Mouse (Mus musculus) forebrain, embryonic 12.5 days (tissue): ENCODE results near the gene Lrp5. TPM values are rescaled to one million over a fixed set of nuclear protein-coding genes. Genes with fewer than 3 reads are reported as not detected.
A peak's percentile ranks its signal among the peaks of the same experiment; 100 is the strongest.

Experiments used
- ATAC-seq: fragments of 200-750 bp; cut with Nextera tagmentation; 2 replicates; pipeline ENCODE4 v1.8.0; 2017; ENCODE audit warnings: moderate TSS enrichment; ENCODE audit not compliant: low FRiP score
- H3K27ac ChIP-seq: fragments of 300-500 bp; sonication (generic); 2 replicates; pipeline ENCODE4 v1.5.1; 2016; ENCODE audit warnings: mild to moderate bottlenecking
- H3K27me3 ChIP-seq: fragments of 300-500 bp; sonication (generic); 2 replicates; pipeline ENCODE4 v1.6.1; 2016; ENCODE audit warnings: mild to moderate bottlenecking
- H3K36me3 ChIP-seq: fragments of 300-500 bp; sonication (generic); replicated peaks from 2 replicates; pipeline ENCODE4 v1.6.1; 2016; ENCODE audit warnings: mild to moderate bottlenecking
- H3K4me1 ChIP-seq: fragments of 300-500 bp; sonication (generic); 2 replicates; pipeline ENCODE4 v1.6.1; 2016
- H3K4me2 ChIP-seq: fragments of 300-500 bp; sonication (generic); 2 replicates; pipeline ENCODE4 v1.6.1; 2016; ENCODE audit warnings: mild to moderate bottlenecking, moderate library complexity
- H3K4me3 ChIP-seq: fragments of 300-500 bp; sonication (generic); replicated peaks from 2 replicates; pipeline ENCODE4 v1.5.1; 2016; ENCODE audit warnings: mild to moderate bottlenecking
- H3K9ac ChIP-seq: fragments of 300-500 bp; sonication (generic); 2 replicates; pipeline ENCODE4 v1.6.1; 2016; ENCODE audit warnings: mild to moderate bottlenecking
- H3K9me3 ChIP-seq: fragments of 300-500 bp; sonication (generic); 2 replicates; pipeline ENCODE4 v1.6.1; 2016
- WGBS: fragments of 180-500 bp; shearing (Covaris S2); methylation state at CpG from one replicate; pipeline ENCODE4 v1.1.7; 2016; 5-methylcytosine and 5-hydroxymethylcytosine counted together
- polyA plus RNA-seq: library from polyadenylated mRNA; unstranded; fragments of >200 nt; fragmentation: Nextera tagmentation; extraction: Ambion mirVana; gene quantifications from 2 replicates; pipeline ENCODE4 v1.2.1, GENCODE M21; 2016

Gene Lrp5
- polyA plus RNA-seq, 1 experiment from 2014 or later = 3.2 TPM

DNA sequence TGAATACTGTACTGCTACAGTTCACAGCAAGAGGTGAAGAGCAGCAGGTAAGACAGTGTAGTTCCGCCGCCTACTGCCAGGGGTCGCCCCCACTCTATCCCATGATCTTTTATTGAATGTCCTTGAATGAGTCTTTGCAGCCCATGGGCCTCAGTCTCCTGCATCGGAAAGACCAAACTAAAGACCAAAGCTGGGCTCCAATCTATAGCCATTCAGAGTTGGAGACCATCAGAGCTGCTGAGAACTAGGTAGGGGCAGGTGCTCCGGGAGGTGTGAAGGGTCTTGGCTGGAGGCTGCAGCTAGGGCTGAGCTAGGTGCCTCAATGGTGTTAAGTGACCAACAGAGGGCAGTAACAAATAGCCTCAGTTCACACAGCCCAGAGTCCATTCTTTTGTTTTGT is 62.5 kb downstream of the Lrp5 start:
- H3K4me2 ChIP-seq = no peak overlapping the region
- H3K4me3 ChIP-seq = no peak overlapping the region
- peaks cover 65% of the 10 kb centered on the region for H3K36me3 ChIP-seq
- H3K9me3 ChIP-seq = no peaks in the 10 kb centered on the region
- no peaks in the 10 kb centered on the region for H3K4me1 ChIP-seq
- WGBS = 74% methylated on average over 5 of the region's 5 CpGs
- ATAC-seq = 0 out of 2 replicates have a peak, but pooled peaks have one; percentile 30
- H3K27me3 ChIP-seq = no peaks in the 10 kb centered on the region
- H3K9ac ChIP-seq = no peak overlapping the region
- H3K27ac ChIP-seq = no peak overlapping the region

DNA sequence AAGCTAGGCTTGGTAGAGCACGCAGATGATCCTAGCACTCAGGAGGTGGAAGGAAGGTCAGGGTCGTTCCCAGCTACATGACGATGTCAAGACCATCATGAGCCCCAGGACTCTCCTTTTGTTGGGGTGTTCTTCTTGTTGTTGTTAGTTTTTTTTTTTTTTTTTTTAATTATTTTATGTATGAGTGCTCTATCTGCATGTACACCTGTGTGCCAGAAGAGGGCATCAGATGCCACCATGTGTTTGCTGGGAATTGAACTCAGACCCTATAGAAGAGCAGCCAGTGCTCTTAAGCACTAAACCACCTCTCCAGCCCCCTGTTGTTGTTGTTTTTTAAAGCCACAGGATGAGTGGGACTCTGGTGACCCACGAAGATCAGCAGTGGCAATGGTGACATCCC is 63.1 kb downstream of the Lrp5 start:
- no peak overlapping the region for H3K27ac ChIP-seq
- H3K4me1 ChIP-seq = no peaks in the 10 kb centered on the region
- H3K4me2 ChIP-seq = no peak overlapping the region
- no peak overlapping the region for H3K4me3 ChIP-seq
- no peaks in the 10 kb centered on the region for H3K27me3 ChIP-seq
- H3K9ac ChIP-seq = no peak overlapping the region
- H3K36me3 ChIP-seq = peaks cover 64% of the 10 kb centered on the region
- no peak for ATAC-seq
- 92% methylated on average over 4 of the region's 4 CpGs for WGBS
- H3K9me3 ChIP-seq = no peaks in the 10 kb centered on the region

DNA sequence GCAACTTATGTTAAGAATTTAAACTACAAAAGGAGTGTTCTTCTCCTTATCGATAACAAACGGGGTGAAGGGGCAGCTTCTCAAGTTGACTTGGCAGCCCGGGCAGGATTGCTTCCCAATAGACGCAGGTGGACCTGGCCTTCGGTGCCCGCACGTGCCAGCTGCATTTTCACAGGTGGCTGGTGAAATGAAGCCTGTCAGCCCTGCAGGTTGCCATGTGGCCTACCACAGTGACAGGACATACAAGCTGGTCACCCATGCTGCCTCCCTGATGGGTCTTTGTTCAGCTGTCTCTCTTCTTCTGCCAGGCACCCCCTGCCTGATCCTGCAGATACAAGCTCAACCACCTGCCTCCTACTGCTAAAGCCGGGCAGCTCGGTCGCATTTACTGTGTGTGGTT is 65.5 kb downstream of the Lrp5 start:
- WGBS = 97% methylated on average over 10 of the region's 10 CpGs
- H3K36me3 ChIP-seq = peaks cover 50% of the 10 kb centered on the region

DNA sequence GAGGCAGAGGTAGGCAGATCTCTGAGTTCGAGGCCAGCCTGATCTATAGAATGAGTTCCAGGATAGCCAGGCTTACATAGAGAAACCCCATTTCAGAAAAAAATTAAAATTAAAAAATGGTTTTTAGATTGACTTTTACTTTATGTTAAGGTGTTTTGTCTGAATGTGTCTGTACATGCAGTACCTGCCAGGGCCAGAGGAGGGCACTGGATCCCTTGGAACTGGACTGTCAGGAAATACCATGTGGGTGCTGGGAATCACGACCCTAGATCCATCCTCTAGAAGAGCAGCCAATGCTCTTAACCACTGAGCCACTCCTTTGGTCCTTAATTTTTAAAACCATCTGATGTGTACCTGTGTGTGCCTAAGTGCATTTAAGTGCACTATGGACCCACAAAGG is 67.0 kb downstream of the Lrp5 start:
- Histone ChIP-seq H3K4me1 (no peaks in the 10 kb centered on the region), H3K36me3 (peaks cover 63% of the 10 kb centered on the region), H3K4me3 (no peak overlapping the region), H3K27ac (no peak overlapping the region), H3K4me2 (no peak overlapping the region), H3K9ac (no peak overlapping the region), H3K27me3 (no peaks in the 10 kb centered on the region), H3K9me3 (no peaks in the 10 kb centered on the region)
- 85% methylated on average over 2 of the region's 2 CpGs for WGBS
- no peak for ATAC-seq

More for the DNA sequence above, 65.5 kb downstream of the Lrp5 start:
- H3K4me3 ChIP-seq = no peak overlapping the region
- no peaks in the 10 kb centered on the region for H3K9me3 ChIP-seq
- no peaks in the 10 kb centered on the region for H3K4me1 ChIP-seq
- H3K4me2 ChIP-seq = no peak overlapping the region
- H3K9ac ChIP-seq = no peak overlapping the region
- H3K27me3 ChIP-seq = no peaks in the 10 kb centered on the region
- no peak for ATAC-seq
- no peak overlapping the region for H3K27ac ChIP-seq

DNA sequence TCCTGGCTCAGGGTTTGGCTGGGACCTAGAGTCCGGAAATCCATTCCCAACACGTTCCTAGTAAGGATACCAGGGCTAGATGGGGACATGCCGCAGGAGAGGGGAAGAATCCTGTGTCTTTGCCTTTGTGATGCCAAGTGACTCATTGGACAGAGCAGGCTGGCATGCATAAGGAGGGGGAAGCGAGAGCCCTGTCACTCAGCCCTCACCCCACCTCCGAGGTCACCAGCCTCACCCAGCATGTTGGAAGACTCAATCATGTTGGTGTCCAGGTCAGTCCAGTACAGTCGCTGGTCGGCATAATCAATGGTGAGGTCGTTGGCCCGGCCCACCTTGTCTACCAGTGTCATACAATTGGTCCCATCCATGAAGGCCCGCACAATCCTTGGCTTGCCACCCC is 72.4 kb downstream of the Lrp5 start:
- no peak overlapping the region for H3K4me3 ChIP-seq
- H3K9me3 ChIP-seq = no peaks in the 10 kb centered on the region
- peaks cover 65% of the 10 kb centered on the region for H3K36me3 ChIP-seq
- no peak overlapping the region for H3K9ac ChIP-seq
- no peak for ATAC-seq
- H3K27ac ChIP-seq = no peak overlapping the region
- H3K27me3 ChIP-seq = no peaks in the 10 kb centered on the region
- 98% methylated on average over 10 of the region's 10 CpGs for WGBS
- no peak overlapping the region for H3K4me2 ChIP-seq
- H3K4me1 ChIP-seq = no peaks in the 10 kb centered on the region

DNA sequence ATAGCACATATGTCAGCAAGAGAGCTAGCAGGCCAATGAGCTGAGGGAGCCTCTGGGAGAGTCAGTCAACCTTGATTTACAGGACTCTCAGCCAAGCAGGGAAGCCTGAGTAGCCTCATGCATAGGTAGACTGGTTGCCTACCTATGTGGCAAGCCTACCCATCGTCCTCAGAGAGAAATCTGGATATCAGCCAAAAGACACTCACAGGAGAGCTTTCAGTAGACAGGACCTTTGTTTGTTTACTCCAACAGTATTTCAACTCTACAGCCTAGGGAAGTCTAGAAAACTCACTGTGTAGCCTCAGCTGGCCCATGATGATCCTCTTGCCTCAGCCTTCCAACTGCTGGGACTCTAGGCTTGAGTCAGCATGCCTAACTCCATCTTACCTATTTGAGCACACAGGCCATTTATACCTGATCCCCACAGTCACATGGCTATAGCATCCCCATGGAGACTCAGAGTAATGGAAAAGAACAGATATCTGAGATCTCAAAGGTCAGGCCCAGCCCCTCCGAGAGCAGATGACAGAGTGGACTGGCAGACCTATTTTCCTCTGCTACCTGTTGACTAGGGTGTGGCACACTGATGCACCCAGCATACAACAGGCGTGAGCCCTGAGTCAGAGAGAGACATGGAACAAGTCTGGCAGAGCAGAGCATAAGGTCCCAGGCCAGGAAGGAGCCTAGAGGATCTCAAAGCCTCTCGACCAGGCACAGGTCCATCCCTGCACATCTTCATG is 73.7 kb downstream of the Lrp5 start:
- no peak overlapping the region for H3K4me3 ChIP-seq
- H3K36me3 ChIP-seq = peaks cover 58% of the 10 kb centered on the region
- no peak overlapping the region for H3K4me2 ChIP-seq
- no peaks in the 10 kb centered on the region for H3K9me3 ChIP-seq
- H3K9ac ChIP-seq = no peak overlapping the region
- no peak overlapping the region for H3K27ac ChIP-seq
- 94% methylated on average over 4 of the region's 4 CpGs for WGBS
- H3K4me1 ChIP-seq = no peaks in the 10 kb centered on the region
- H3K27me3 ChIP-seq = no peaks in the 10 kb centered on the region
- no peak for ATAC-seq

- no peak overlapping the region for H3K27ac ChIP-seq
- no peak for ATAC-seq
- no peak overlapping the region for H3K9ac ChIP-seq
- H3K27me3 ChIP-seq = no peaks in the 10 kb centered on the region
- peaks cover 56% of the 10 kb centered on the region for H3K36me3 ChIP-seq
- no peaks in the 10 kb centered on the region for H3K9me3 ChIP-seq
- no peak overlapping the region for H3K4me3 ChIP-seq
- 91% methylated on average over 8 of the region's 8 CpGs for WGBS
- H3K4me2 ChIP-seq = no peak overlapping the region
- H3K4me1 ChIP-seq = no peaks in the 10 kb centered on the region
These were observed 74.6 kb downstream of the Lrp5 start for GRCm38 (mm10) chr19:3611730-3612129.

- Histone ChIP-seq H3K9me3 (no peaks in the 10 kb centered on the region), H3K4me2 (no peak overlapping the region), H3K36me3 (peaks cover 58% of the 10 kb centered on the region), H3K9ac (no peak overlapping the region), H3K4me1 (no peaks in the 10 kb centered on the region), H3K4me3 (no peak overlapping the region), H3K27ac (no peak overlapping the region), H3K27me3 (no peaks in the 10 kb centered on the region)
- no peak for ATAC-seq
- WGBS = 95% methylated on average over 2 of the region's 2 CpGs
These were observed 75.5 kb downstream of the Lrp5 start for GRCm38 (mm10) chr19:3610886-3611285.

DNA sequence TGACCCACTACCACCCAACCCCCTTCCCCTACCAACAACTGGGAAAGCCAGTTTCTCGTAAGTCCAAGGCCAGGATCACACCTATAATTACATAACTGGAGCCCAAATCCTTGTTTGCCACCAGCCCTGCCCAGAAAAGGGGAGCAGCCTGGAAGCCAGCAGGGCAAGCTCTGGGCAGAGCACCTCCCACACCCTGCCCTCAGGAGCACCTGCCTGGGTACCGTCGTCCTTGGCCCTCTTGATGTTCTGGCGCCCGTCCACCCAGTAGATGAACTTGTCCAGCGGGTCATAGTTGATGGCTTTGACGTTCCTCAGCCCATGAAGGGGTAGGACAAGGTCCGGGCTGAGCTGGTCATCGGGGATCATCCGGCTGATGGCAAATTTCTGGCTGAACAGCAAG is 76.5 kb downstream of the Lrp5 start:
- ATAC-seq = no peak
- Histone ChIP-seq H3K27me3 (no peaks in the 10 kb centered on the region), H3K27ac (no peak overlapping the region), H3K36me3 (peaks cover 59% of the 10 kb centered on the region), H3K4me2 (no peak overlapping the region), H3K9me3 (no peaks in the 10 kb centered on the region), H3K4me1 (no peaks in the 10 kb centered on the region), H3K4me3 (no peak overlapping the region), H3K9ac (no peak overlapping the region)
- 90% methylated on average over 10 of the region's 10 CpGs for WGBS

- Histone ChIP-seq H3K36me3 (peaks cover 89% of the 10 kb centered on the region), H3K9ac (no peak overlapping the region), H3K27ac (no peak overlapping the region), H3K9me3 (no peaks in the 10 kb centered on the region), H3K4me2 (no peak overlapping the region), H3K4me1 (no peaks in the 10 kb centered on the region), H3K4me3 (no peak overlapping the region), H3K27me3 (no peaks in the 10 kb centered on the region)
- no peak for ATAC-seq
- 88% methylated on average over 5 of the region's 5 CpGs for WGBS
These were observed 92.0 kb downstream of the Lrp5 start for GRCm38 (mm10) chr19:3594316-3594715.

DNA sequence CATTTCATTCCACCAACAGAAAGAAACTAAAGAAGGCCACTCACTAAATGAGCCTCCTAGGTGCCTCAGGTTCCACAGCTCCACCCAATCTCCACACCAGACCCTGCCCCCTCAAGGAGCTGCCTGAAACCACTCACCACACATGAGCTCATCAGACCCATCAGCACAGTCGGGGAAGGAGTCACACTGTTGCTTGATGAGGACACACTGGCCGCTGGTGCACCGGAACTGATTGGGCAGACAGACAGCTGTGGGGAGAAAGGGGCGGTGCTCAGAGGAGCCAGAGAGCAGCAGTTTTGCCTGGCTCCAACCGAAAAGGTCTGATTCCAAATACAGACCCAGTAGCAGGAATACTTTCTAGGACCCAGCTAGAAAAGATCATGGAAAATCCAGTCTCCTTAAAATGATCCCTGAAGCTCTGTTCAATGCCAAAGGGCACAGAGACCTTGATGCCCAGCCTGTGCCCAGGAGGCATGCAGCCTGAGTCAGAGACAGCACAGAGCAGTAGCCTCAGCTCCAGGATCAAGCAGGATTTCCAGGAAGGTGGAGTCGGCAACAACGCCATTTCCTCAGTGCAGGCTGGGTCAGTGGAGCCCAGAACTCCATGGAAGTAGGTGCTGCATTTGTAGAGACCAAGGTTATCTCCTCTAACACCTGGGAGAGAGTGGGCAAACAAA is 92.8 kb downstream of the Lrp5 start:
- Histone ChIP-seq H3K27ac (no peak overlapping the region), H3K4me1 (no peaks in the 10 kb centered on the region), H3K9me3 (no peaks in the 10 kb centered on the region), H3K4me2 (no peak overlapping the region), H3K4me3 (no peak overlapping the region), H3K36me3 (peaks cover 90% of the 10 kb centered on the region), H3K9ac (no peak overlapping the region), H3K27me3 (no peaks in the 10 kb centered on the region)
- ATAC-seq = no peak
- 92% methylated on average over 7 of the region's 7 CpGs for WGBS

DNA sequence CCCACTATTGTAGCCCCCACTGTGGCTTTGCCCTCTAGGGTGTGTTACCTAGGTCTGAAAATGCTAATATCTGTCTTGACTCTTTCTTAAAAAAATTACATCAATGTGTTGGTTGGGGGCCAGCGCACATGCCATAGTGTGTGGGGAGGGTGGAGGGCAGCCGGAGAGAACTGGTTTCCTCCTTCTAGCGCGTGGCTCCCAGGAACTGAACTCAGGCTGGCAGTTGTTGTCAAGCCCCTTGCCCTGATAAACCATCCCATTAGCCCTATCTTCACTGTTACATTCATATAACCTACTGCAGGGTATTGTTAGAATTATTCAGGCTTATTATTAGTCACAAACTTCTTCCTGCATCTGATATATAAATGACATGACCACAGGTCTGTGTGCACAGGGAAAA is 96.4 kb downstream of the Lrp5 start:
- Histone ChIP-seq H3K36me3 (peaks cover 76% of the 10 kb centered on the region), H3K4me3 (no peak overlapping the region), H3K4me1 (no peaks in the 10 kb centered on the region), H3K9me3 (no peaks in the 10 kb centered on the region), H3K27me3 (no peaks in the 10 kb centered on the region), H3K4me2 (no peak overlapping the region), H3K9ac (no peak overlapping the region), H3K27ac (no peak overlapping the region)
- ATAC-seq = no peak
- over 99% methylated on average over 4 of the region's 4 CpGs for WGBS

DNA sequence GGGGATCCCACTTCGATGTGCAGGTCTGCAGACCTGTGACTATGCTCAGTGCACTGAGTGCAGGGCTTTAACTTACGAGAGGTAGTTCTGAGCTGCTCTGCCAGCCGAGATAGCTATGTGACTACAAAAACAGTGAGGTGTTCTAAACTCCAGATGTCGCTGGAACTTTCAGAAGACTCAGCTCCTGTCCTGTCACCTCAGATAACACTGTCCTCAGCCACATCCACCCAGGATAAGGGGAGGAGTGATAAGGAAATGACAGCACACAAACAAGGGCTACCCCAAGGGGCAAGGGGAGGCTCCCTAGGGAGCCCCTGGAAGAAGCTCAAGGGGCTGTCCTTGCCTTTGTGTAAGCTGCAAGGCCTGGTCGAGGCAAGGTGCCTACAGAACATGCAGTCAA is 96.8 kb downstream of the Lrp5 start:
- H3K36me3 ChIP-seq = peaks cover 74% of the 10 kb centered on the region
- H3K27ac ChIP-seq = no peak overlapping the region
- no peak overlapping the region for H3K4me3 ChIP-seq
- no peaks in the 10 kb centered on the region for H3K4me1 ChIP-seq
- H3K4me2 ChIP-seq = no peak overlapping the region
- no peak overlapping the region for H3K9ac ChIP-seq
- no peak for ATAC-seq
- no peaks in the 10 kb centered on the region for H3K9me3 ChIP-seq
- no peaks in the 10 kb centered on the region for H3K27me3 ChIP-seq
- 87% methylated on average over 5 of the region's 5 CpGs for WGBS
